Mouse (Mus musculus): ENCODE data around the gene Thpo.
A peak's percentile ranks its signal among the peaks of the same experiment; 100 is the strongest.

Gene Thpo

GRCm38 (mm10) chr16:20733731-20734730 lies at the start of gene Thpo:
Gene Thpo (minus strand): TSS chr16:20734511.
- no peak for DNase-seq (ENCODE audit: low read depth)

- DNase-seq (ENCODE audit: low read depth), result no peak
Observed at GRCm38 (mm10) chr16:20783891-20784290, 49.6 kb upstream of the Thpo start.

- no peak for DNase-seq (ENCODE audit: low read depth)
Observed at GRCm38 (mm10) chr16:20781101-20781630, 46.9 kb upstream of the Thpo start.

GRCm38 (mm10) chr16:20779846-20780245 lies 45.5 kb upstream of the Thpo start:
- no peak for DNase-seq (ENCODE audit: low read depth)

GRCm38 (mm10) chr16:20775021-20775420 lies 40.7 kb upstream of the Thpo start:
- DNase-seq (ENCODE audit: low read depth), result no peak

- peak; percentile 52 for DNase-seq (ENCODE audit: low read depth)
Observed at GRCm38 (mm10) chr16:20765244-20765643, 30.9 kb upstream of the Thpo start.

GRCm38 (mm10) chr16:20761681-20762080 lies 27.4 kb upstream of the Thpo start:
- DNase-seq (ENCODE audit: low read depth), result peak; percentile 63

- peak; percentile 67 for DNase-seq (ENCODE audit: low read depth)
Observed at GRCm38 (mm10) chr16:20757385-20757784, 23.1 kb upstream of the Thpo start.

GRCm38 (mm10) chr16:20756052-20756451 lies 21.7 kb upstream of the Thpo start:
- peak; percentile 86 for DNase-seq (ENCODE audit: low read depth)

- no peak for DNase-seq (ENCODE audit: low read depth)
Observed at GRCm38 (mm10) chr16:20750518-20750917, 16.2 kb upstream of the Thpo start.

- no peak for DNase-seq (ENCODE audit: low read depth)
Observed at GRCm38 (mm10) chr16:20746641-20747040, 12.3 kb upstream of the Thpo start.

- no peak for DNase-seq (ENCODE audit: low read depth)
Observed at GRCm38 (mm10) chr16:20739845-20740244, 5.5 kb upstream of the Thpo start.

- DNase-seq (ENCODE audit: low read depth), result no peak
Observed at GRCm38 (mm10) chr16:20736823-20737222, 2.5 kb upstream of the Thpo start.

- no peak for DNase-seq (ENCODE audit: low read depth)
Observed at GRCm38 (mm10) chr16:20736168-20736567, 1.9 kb upstream of the Thpo start.

- DNase-seq (ENCODE audit: low read depth), result no peak
Observed at GRCm38 (mm10) chr16:20735651-20736050, 1.3 kb upstream of the Thpo start.

- DNase-seq (ENCODE audit: low read depth), result no peak
Observed at GRCm38 (mm10) chr16:20732925-20733730, 1.2 kb downstream of the Thpo start, which contains the start of gene Chrd. Gene Chrd (plus strand): TSS chr16:20733127.

- no peak for DNase-seq (ENCODE audit: low read depth)
Observed at GRCm38 (mm10) chr16:20732251-20732924, 1.9 kb downstream of the Thpo start.

- no peak for DNase-seq (ENCODE audit: low read depth)
Observed at GRCm38 (mm10) chr16:20731688-20732087, 2.6 kb downstream of the Thpo start.

- no peak for DNase-seq (ENCODE audit: low read depth)
Observed at GRCm38 (mm10) chr16:20730293-20730711, 4.0 kb downstream of the Thpo start.

GRCm38 (mm10) chr16:20726384-20726783 lies 7.9 kb downstream of the Thpo start:
- DNase-seq (ENCODE audit: low read depth), result no peak

GRCm38 (mm10) chr16:20725750-20726149 lies 8.6 kb downstream of the Thpo start:
- no peak for DNase-seq (ENCODE audit: low read depth)

- no peak for DNase-seq (ENCODE audit: low read depth)
Observed at GRCm38 (mm10) chr16:20725321-20725720, 9.0 kb downstream of the Thpo start.
